19 mouse cellular contexts compared by ENCODE assay signal in genomic region chr3:40534141-40534540, GRCm38 (mm10).
"Had no signal": no experiment of that assay in that cellular context is flagged by ENCODE, and none has a peak within 500 bp of the region (broad histone marks: within the 10 kb centered on the region; RNA-seq: fewer than 3 reads in every experiment).

No protein-coding gene starts in this region.

- H3K27ac ChIP-seq: liver, embryonic 15.5 days; lung, embryonic 15.5 days; macrophage; midbrain, embryonic 13.5 days; midbrain, embryonic 15.5 days; neural tube, embryonic 13.5 days; neural tube, embryonic 15.5 days had no signal

- H3K36me3 ChIP-seq: liver, embryonic 15.5 days; lung, embryonic 15.5 days; midbrain, embryonic 13.5 days; midbrain, embryonic 15.5 days; neural tube, embryonic 13.5 days; neural tube, embryonic 15.5 days had no signal

- H3K4me3 ChIP-seq: liver, embryonic 15.5 days; lung, embryonic 15.5 days; megakaryocyte, embryonic 14.5 days; midbrain, embryonic 13.5 days; midbrain, embryonic 15.5 days; neural tube, embryonic 13.5 days; neural tube, embryonic 15.5 days had no signal

- DNase-seq: liver, postnatal 0 days; lung, adult 2 months; lung, postnatal 14 days; lung, postnatal 36 days; retina, postnatal 1 day; right cerebral cortex, adult 18-20 months; right cerebral cortex, postnatal 14 days; thymus, adult 2 months; thymus, postnatal 25 days; thymus, postnatal 4 days had no signal

- H3K9me3 ChIP-seq: liver, embryonic 15.5 days; lung, embryonic 15.5 days; midbrain, embryonic 13.5 days; midbrain, embryonic 15.5 days; neural tube, embryonic 13.5 days; neural tube, embryonic 15.5 days had no signal

- H3K4me2 ChIP-seq: liver, embryonic 15.5 days; lung, embryonic 15.5 days; midbrain, embryonic 11.5 days; midbrain, embryonic 13.5 days; midbrain, embryonic 15.5 days; neural tube, embryonic 13.5 days; neural tube, embryonic 15.5 days had no signal

- H3K9ac ChIP-seq: liver, embryonic 15.5 days; liver, postnatal 0 days; lung, embryonic 15.5 days; midbrain, embryonic 13.5 days; midbrain, embryonic 15.5 days; neural tube, embryonic 13.5 days; neural tube, embryonic 15.5 days had no signal
